Mouse (Mus musculus) adrenal gland, postnatal 0 days (tissue): ENCODE measurements around the gene Vps72. TPM values are rescaled to one million over a fixed set of nuclear protein-coding genes. Genes with fewer than 3 reads are reported as not detected.

Experiments
- microRNA-seq: library from miRNA; unstranded; fragments of <30 nt; microRNA quantifications from one replicate; pipeline ENCODE4, GENCODE M21; 2016; ENCODE audit warnings: borderline replicate concordance; ENCODE audit not compliant: insufficient number of aligned reads
- polyA plus RNA-seq: library from polyadenylated mRNA; unstranded; fragments of >200 nt; fragmentation: Nextera tagmentation; extraction: Ambion mirVana; gene quantifications from 2 replicates; pipeline ENCODE4 v1.2.1, GENCODE M21; 2015

Gene Vps72
- 76.7 and 105 TPM in 2 replicates for polyA plus RNA-seq

DNA sequence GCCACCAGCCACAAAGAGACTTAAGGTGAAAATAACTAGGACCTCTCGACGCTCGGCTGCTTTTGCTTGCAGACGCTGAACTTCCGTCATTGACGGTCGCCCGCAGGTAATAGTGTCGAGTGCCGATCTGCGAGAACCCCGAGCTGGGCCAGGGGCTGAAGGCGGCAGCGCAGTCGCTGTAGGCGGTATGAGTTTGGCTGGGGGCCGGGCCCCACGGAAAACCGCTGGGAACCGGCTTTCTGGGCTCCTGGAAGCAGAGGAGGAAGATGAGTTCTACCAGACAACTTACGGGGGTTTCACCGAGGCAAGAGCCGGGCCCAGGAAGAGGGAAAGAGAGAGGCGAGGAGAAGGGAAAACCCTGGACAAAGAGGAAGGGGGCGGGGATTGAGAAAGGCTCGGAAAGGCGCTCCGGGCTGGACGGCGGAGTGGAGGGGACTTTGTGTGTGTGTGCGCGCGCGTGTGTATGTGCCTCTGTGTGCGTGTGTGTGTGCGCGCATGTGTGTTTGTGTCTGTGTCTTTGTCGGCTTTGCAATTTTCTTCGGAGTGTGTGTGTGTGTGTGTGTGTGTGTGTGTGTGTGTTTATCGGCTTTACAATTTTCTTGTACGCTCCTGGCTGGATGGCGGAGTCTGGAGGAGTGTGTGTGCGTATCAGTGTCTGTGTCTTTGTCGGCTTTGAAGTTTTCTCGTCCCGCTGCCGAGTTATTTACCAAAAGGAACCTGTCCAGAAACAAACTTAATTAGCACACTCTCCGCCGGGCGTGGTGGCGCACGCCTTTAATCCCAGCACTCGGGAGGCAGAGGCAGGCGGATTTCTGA, at the start of gene Vps72:
Gene Vps72, plus strand, starts transcription at position 112 of the 816 bp plus-strand sequence.

DNA sequence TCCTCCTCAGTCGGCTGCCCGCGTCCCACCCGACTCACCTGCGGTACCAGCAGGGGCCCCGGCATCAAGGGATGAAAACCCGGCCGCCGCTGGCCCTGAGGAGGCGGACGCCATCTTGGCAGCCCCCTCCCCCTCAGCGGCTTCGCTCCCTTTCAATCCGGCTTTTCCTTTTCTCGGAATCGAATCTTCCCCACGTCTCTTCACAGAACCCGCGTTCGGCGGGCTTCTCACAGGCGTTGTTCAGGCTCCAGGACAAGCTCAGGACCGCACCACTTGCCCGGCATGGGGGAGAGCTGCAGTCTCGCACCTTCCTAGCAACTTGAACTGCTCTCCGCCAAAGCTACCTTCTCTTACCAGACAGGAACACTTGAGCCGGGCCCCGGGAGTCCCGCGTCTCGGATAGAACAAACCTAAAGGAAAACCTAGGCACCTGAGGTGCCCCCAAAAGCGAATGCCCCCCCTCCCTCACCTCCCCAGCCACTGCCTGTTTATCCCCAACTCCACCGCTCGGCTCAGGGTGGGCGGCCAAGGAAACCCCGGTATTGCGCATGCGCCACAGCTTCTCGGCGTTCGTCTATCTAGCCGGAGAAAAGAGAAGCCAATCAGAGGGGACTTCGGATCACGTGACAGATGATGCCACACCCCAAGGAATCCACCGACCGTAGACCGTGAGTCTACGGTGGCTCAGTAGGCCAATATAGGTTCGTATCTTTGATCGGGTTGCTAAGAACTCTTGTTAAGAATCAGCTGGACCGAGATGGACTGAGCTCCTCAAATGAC, 4.3 kb upstream of the Vps72 start, which contains the start of gene Pip5k1a:
Gene Pip5k1a, minus strand, starts transcription at position 593 of the 780 bp plus-strand sequence.

DNA sequence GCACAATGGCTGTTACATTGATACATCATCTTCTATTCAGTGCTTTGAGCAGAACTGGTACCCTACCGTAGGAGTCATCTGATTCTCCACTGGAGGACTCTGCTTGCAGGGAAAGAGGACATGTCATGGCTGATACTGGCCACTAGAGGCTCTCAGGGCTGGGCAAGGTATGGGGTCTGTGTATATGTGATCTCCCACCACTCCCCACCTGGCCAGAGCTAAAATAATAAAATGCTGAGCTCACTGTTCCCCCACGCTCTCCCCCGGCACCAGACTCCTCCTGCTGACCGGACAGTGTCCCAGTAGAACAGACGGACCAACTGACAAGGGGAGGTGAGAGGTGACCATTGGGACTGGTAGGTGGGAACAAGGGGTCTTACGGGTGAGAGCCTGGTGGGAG, 13.4 kb downstream of the Vps72 start, which contains the start of gene Tmod4:
Gene Tmod4, plus strand, starts transcription at position 231 of the 400 bp plus-strand sequence.

DNA sequence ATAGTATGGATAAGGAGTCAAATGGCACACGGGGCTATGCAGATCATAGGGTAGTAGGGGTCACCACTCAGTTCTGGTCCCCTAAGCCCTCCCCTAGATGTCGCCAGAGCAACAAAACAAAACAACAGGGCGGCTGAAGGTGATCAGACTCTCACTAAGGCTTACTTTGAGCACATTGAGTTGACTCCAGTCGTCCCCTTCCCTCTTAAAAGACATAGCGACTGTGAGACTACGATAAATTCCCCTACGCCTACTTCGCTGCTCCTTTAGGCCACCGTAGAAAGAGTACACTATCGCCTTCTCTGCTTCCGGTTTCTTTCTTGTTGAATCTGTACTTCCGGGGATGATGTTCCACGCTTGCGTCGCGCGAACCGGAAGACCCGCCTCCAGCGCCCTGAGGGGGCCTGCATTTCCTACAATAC, 22.9 kb downstream of the Vps72 start, which contains the start of the genes Scnm1 and Lysmd1:
Gene Scnm1, minus strand, starts transcription at position 332 of the 422 bp plus-strand sequence.
Gene Lysmd1, plus strand, starts transcription at position 409 of the 422 bp plus-strand sequence.

DNA sequence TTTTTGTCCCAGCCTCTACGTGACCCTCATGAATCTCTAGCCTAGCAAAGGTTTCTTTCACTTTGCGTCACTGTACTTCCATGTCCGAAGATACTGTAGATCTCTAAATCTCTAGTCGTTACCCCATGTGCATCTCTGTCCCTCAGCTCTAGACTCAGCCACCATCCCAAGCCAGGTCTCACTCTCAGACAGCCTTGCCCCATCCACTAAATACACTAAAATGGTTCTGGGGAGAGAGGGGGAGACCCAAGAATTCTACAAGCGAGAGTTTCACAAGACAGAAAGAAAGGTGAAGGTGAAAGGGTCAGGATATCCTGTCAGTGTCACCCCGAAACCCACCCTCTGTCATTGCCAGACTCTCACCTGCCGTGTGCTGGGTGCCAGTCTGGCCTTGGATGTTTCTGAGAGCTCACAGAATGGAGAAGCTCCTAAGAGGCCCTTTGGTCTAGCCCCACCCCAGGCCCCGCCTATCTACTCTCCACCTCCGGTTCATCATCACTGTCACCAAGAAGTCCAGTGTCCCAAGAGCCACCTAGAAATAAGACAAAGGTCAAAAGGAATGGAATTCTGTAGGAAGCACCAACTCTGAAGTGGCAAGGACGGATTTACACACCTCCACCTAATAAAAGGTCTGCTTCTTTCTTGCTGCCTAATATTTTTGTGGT, 31.3 kb downstream of the Vps72 start, which contains the start of gene Tnfaip8l2:
Gene Tnfaip8l2, minus strand, starts transcription at position 409 of the 665 bp plus-strand sequence.

DNA sequence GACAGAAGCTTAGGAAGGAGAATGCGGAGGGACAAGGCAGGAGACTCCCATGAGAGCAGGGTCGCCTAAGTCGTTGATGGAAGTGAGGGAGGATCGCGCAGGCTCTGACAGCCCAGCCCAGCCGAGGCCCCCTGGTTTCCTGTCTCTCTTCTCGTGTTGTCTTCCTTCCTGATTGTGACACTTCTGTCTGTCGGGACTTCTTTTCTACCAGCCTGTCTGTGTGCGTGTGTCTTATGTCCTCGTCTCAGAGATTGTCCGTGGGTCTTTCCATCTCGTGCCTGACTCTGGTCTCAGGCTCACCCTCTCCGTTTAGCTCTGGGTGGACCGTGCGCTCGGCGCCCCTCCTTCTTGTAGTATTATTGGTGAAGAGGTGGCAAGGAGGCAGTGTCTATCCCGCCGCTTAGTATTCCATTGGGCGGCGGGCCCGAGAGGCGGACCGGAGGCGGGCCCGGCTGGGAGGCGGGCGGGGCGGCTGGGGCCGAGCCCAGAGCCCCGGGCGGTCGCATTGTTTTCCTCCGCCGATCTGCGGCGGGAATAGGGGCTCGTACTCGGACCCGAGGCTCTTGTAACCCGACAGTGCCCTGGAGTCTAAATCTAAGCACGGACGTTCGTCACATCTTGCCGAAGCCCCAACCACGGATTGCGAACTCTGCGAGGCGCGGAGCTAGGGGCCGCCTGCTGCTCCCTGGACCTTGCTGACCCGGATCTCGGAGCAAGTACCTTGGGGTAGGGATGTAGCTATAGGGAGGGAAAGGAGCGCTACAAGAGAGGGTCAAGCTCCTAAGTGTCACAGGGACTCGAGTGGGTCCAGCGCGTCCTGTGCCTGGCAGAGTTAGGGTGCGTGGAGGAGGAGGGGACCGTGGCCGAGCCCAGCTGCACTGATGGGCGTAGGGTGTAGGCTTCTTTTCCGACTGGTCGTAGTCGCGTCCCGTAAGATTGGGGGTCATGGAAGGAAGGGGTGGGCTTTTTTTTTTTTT, 49.5 kb downstream of the Vps72 start, which contains the start of gene Sema6c:
Gene Sema6c, plus strand, starts transcription at position 471 of the 977 bp plus-strand sequence.

Small RNA genes lying within 50 kb of the gene (microRNA-seq; reads per million reads assigned to microRNA genes)
- gene Mir8099-1: not detected

Other genes with a start within 250 kb of the Vps72 start
- gene Psmb4, start 224.1 kb upstream of the Vps72 start, polyA plus RNA-seq: 330 and 355 TPM in 2 replicates
- 36.1 and 55.8 TPM in 2 replicates for gene Selenbp1, start 178.0 kb upstream of the Vps72 start, polyA plus RNA-seq
- gene Rfx5, start 156.9 kb upstream of the Vps72 start, polyA plus RNA-seq: 3.1 and 6.2 TPM in 2 replicates
- 12.5 and 16.0 TPM in 2 replicates for gene Pi4kb, start 136.3 kb upstream of the Vps72 start, polyA plus RNA-seq
- 10.9 and 19.5 TPM in 2 replicates for gene Zfp687, start 95.6 kb upstream of the Vps72 start, polyA plus RNA-seq
- gene Psmd4, start 68.4 kb upstream of the Vps72 start, polyA plus RNA-seq: 213 and 271 TPM in 2 replicates
- 15.8 and 23.0 TPM in 2 replicates for gene Pip5k1a, start 4.1 kb upstream of the Vps72 start, polyA plus RNA-seq
- 0.25 and 0.83 TPM in 2 replicates for gene Tmod4, start 13.5 kb downstream of the Vps72 start, polyA plus RNA-seq
- 51.9 and 69.5 TPM in 2 replicates for gene Scnm1, start 23.0 kb downstream of the Vps72 start, polyA plus RNA-seq
- gene Lysmd1, start 23.1 kb downstream of the Vps72 start, polyA plus RNA-seq: 15.2 and 15.3 TPM in 2 replicates
- 5.8 and 6.8 TPM in 2 replicates for gene Tnfaip8l2, start 31.3 kb downstream of the Vps72 start, polyA plus RNA-seq
- 4.7 and 6.3 TPM in 2 replicates for gene Sema6c, start 49.4 kb downstream of the Vps72 start, polyA plus RNA-seq
- 2.8 and 3.5 TPM in 2 replicates for gene Gabpb2, start 106.9 kb downstream of the Vps72 start, polyA plus RNA-seq
- gene Cdc42se1, start 117.7 kb downstream of the Vps72 start, polyA plus RNA-seq: 57.9 and 95.8 TPM in 2 replicates
- 18.0 and 49.5 TPM in 2 replicates for gene Mllt11, start 121.1 kb downstream of the Vps72 start, polyA plus RNA-seq
- 0.20 and 0.50 TPM in 2 replicates for gene Gm128, start 130.6 kb downstream of the Vps72 start, polyA plus RNA-seq
- gene Bnipl, start 140.2 kb downstream of the Vps72 start, polyA plus RNA-seq: not detected in 2 replicates
- 66.6 and 126 TPM in 2 replicates for gene Mindy1, start 170.3 kb downstream of the Vps72 start, polyA plus RNA-seq
- gene Prune1, start 171.1 kb downstream of the Vps72 start, polyA plus RNA-seq: 16.3 and 23.8 TPM in 2 replicates
- gene Anxa9, start 196.2 kb downstream of the Vps72 start, polyA plus RNA-seq: 1.3 and 1.6 TPM in 2 replicates
- gene Cers2, start 203.8 kb downstream of the Vps72 start, polyA plus RNA-seq: 109 and 186 TPM in 2 replicates
- gene Setdb1, start 246.2 kb downstream of the Vps72 start, polyA plus RNA-seq: 12.2 and 16.5 TPM in 2 replicates